Mouse (Mus musculus) MEL (cell line): ENCODE measurements around the gene Pik3c2b. TPM values are rescaled to one million over a fixed set of nuclear protein-coding genes. Genes with fewer than 3 reads are reported as not detected.

Source experiments
- DNase-seq: peaks from one replicate; pipeline ENCODE4 v3.0.0; 2011; ENCODE audit warnings: low read depth, low spot score
- H3K27ac ChIP-seq: 2 replicates; pipeline ENCODE4 v1.5.1; 2012; ENCODE audit warnings: low read depth, mild to moderate bottlenecking, control low read depth, low read length, moderate library complexity; ENCODE audit not compliant: control insufficient read depth
- H3K27me3 ChIP-seq, 2 experiments: fragments of 150-350 bp in 1 of 2; sonication (generic) in 1 of 2; 2 replicates each; pipeline ENCODE4 v1.6.1; 2012; ENCODE audit warnings: low read length in 2 of 2, mild to moderate bottlenecking in 2 of 2, improper control_type of control experiment in 1 of 2, moderate library complexity in 1 of 2; ENCODE audit not compliant: insufficient read depth in 2 of 2, control insufficient read depth in 1 of 2
- H3K36me3 ChIP-seq, 2 experiments: 2 replicates each; pipeline ENCODE4 v1.6.1; 2012 to 2014; ENCODE audit warnings: low read length in 2 of 2, improper control_type of control experiment in 1 of 2, inconsistent platforms in 1 of 2, mild to moderate bottlenecking in 1 of 2; ENCODE audit not compliant: insufficient read depth in 2 of 2, control insufficient read depth in 1 of 2
- H3K4me1 ChIP-seq, 2 experiments: fragments of 150-350 bp in 1 of 2; sonication (generic) in 1 of 2; 2 replicates each; pipeline ENCODE4 v1.6.1; 2012; ENCODE audit warnings: low read length in 2 of 2, improper control_type of control experiment in 1 of 2, mild to moderate bottlenecking in 1 of 2; ENCODE audit not compliant: insufficient read depth in 2 of 2, control insufficient read depth in 1 of 2
- H3K4me3 ChIP-seq, 2 experiments: fragments of 150-350 bp in 1 of 2; sonication (generic) in 1 of 2; 2 replicates each; pipeline ENCODE4 v1.5.1; 2012; ENCODE audit warnings: low read depth in 2 of 2, low read length in 2 of 2, mild to moderate bottlenecking in 2 of 2, moderate library complexity in 2 of 2, control low read depth in 1 of 2, improper control_type of control experiment in 1 of 2; ENCODE audit not compliant: control insufficient read depth in 1 of 2, insufficient read depth in 1 of 2
- H3K79me2 ChIP-seq: 2 replicates; pipeline ENCODE4 v1.6.1; 2012; ENCODE audit warnings: mild to moderate bottlenecking, low read length, moderate library complexity; ENCODE audit not compliant: control insufficient read depth, poor library complexity, insufficient read depth
- H3K9ac ChIP-seq: 2 replicates; pipeline ENCODE4 v1.6.1; 2012; ENCODE audit warnings: low read depth, mild to moderate bottlenecking, control low read depth, low read length, moderate library complexity; ENCODE audit not compliant: control insufficient read depth, poor library complexity, severe bottlenecking
- H3K9me3 ChIP-seq: fragments of 150-350 bp; sonication (generic); replicated peaks from 2 replicates; pipeline ENCODE4 v1.6.1; 2012; ENCODE audit warnings: mild to moderate bottlenecking, low read length, improper control_type of control experiment, moderate library complexity; ENCODE audit not compliant: insufficient read depth
- BHLHE40 ChIP-seq: IDR thresholded peaks from 2 replicates; pipeline ENCODE4 v1.6.1; 2012; ENCODE audit warnings: low read depth, mild to moderate bottlenecking, inconsistent platforms, low read length, improper control_type of control experiment, borderline replicate concordance
- CHD1 ChIP-seq: IDR thresholded peaks from 2 replicates; pipeline ENCODE4 v1.6.1; 2012; ENCODE audit warnings: low read depth, mild to moderate bottlenecking, inconsistent platforms, low read length, improper control_type of control experiment
- CTCF ChIP-seq, 3 experiments: IDR thresholded peaks in 2 of 3; conservative IDR thresholded peaks in 1 of 3; 2 replicates each; pipeline ENCODE4 v1.5.1; 2011 to 2012; ENCODE audit warnings: low read length in 3 of 3, low read depth in 2 of 3, mild to moderate bottlenecking in 2 of 3, improper control_type of control experiment in 1 of 3, inconsistent platforms in 1 of 3, mixed read lengths in 1 of 3, moderate library complexity in 1 of 3; ENCODE audit not compliant: control insufficient read depth in 1 of 3, insufficient read depth in 1 of 3, poor library complexity in 1 of 3, severe bottlenecking in 1 of 3
- EP300 ChIP-seq, 2 experiments: IDR thresholded peaks; 2 replicates each; pipeline ENCODE4 v1.6.1; 2011; ENCODE audit warnings: improper control_type of control experiment in 2 of 2, low read length in 2 of 2, low read depth in 1 of 2, mild to moderate bottlenecking in 1 of 2
- GABPA ChIP-seq: IDR thresholded peaks from 2 replicates; pipeline ENCODE4 v1.6.1; 2012; ENCODE audit warnings: low read depth, mild to moderate bottlenecking, inconsistent platforms, low read length, improper control_type of control experiment, moderate library complexity
- GATA1 ChIP-seq: IDR thresholded peaks from 2 replicates; pipeline ENCODE4 v1.6.1; 2011; ENCODE audit warnings: low read depth, low read length, improper control_type of control experiment
- JUND ChIP-seq: IDR thresholded peaks from 2 replicates; pipeline ENCODE4 v1.6.1; 2011; ENCODE audit warnings: low read depth, mild to moderate bottlenecking, improper control_type of control experiment, low read length
- MAFK ChIP-seq: IDR thresholded peaks from 2 replicates; pipeline ENCODE4 v1.6.1; 2011; ENCODE audit warnings: low read depth, mild to moderate bottlenecking, low read length, improper control_type of control experiment, borderline replicate concordance
- MAX ChIP-seq: IDR thresholded peaks from 2 replicates; pipeline ENCODE4 v1.6.1; 2011; ENCODE audit warnings: low read length, improper control_type of control experiment
- MEF2A ChIP-seq: IDR thresholded peaks from 2 replicates; pipeline ENCODE4 v1.6.1; 2014; ENCODE audit warnings: low read depth, mild to moderate bottlenecking, inconsistent platforms, low read length, improper control_type of control experiment; ENCODE audit not compliant: poor library complexity, insufficient replicate concordance, severe bottlenecking; ENCODE audit errors: extremely low read depth
- MXI1 ChIP-seq: IDR thresholded peaks from 2 replicates; pipeline ENCODE4 v1.6.1; 2011; ENCODE audit warnings: mild to moderate bottlenecking, low read depth, low read length, improper control_type of control experiment
- MYB ChIP-seq: IDR thresholded peaks from 2 replicates; pipeline ENCODE4 v1.6.1; 2011; ENCODE audit warnings: mild to moderate bottlenecking, low read depth, low read length, improper control_type of control experiment
- POLR2A ChIP-seq, 2 experiments: IDR thresholded peaks; 2 replicates each; pipeline ENCODE4 v1.6.1; 2011 to 2012; ENCODE audit warnings: low read length in 2 of 2, mild to moderate bottlenecking in 2 of 2, control low read depth in 1 of 2, improper control_type of control experiment in 1 of 2, low read depth in 1 of 2, moderate library complexity in 1 of 2; ENCODE audit not compliant: control insufficient read depth in 1 of 2, insufficient read depth in 1 of 2, poor library complexity in 1 of 2
- POLR2AphosphoS5 ChIP-seq: IDR thresholded peaks from 2 replicates; pipeline ENCODE4 v1.6.1; 2012; ENCODE audit warnings: low read depth, borderline replicate concordance, mild to moderate bottlenecking, inconsistent platforms, low read length, moderate library complexity, mixed read lengths
- RCOR1 ChIP-seq: IDR thresholded peaks from 2 replicates; pipeline ENCODE4 v1.6.1; 2012; ENCODE audit warnings: low read depth, mild to moderate bottlenecking, inconsistent platforms, low read length, improper control_type of control experiment
- SIN3A ChIP-seq: IDR thresholded peaks from 2 replicates; pipeline ENCODE4 v1.6.1; 2012; ENCODE audit warnings: low read length, improper control_type of control experiment, inconsistent platforms
- SMC3 ChIP-seq: IDR thresholded peaks from 2 replicates; pipeline ENCODE4 v1.6.1; 2011; ENCODE audit warnings: low read depth, low read length, improper control_type of control experiment
- TCF12 ChIP-seq: IDR thresholded peaks from 2 replicates; pipeline ENCODE4 v1.6.1; 2014; ENCODE audit warnings: low read depth, mild to moderate bottlenecking, inconsistent platforms, low read length, improper control_type of control experiment, moderate library complexity
- UBTF ChIP-seq: IDR thresholded peaks from 2 replicates; pipeline ENCODE4 v1.6.1; 2012; ENCODE audit warnings: low read depth, mild to moderate bottlenecking, inconsistent platforms, low read length, improper control_type of control experiment, moderate library complexity, borderline replicate concordance; ENCODE audit not compliant: insufficient read depth
- USF1 ChIP-seq: IDR thresholded peaks from 2 replicates; pipeline ENCODE4 v1.6.1; 2014; ENCODE audit warnings: low read depth, mild to moderate bottlenecking, inconsistent platforms, low read length, improper control_type of control experiment, moderate library complexity
- ZKSCAN1 ChIP-seq: IDR thresholded peaks from 2 replicates; pipeline ENCODE4 v1.6.1; 2012; ENCODE audit warnings: low read depth, mild to moderate bottlenecking, inconsistent platforms, low read length, improper control_type of control experiment, moderate library complexity
- polyA plus RNA-seq, 2 experiments: library from polyadenylated mRNA; stranded (reverse) in 1 of 2; unstranded in 1 of 2; fragments of >175 nt in 1 of 2; fragments of >200 nt in 1 of 2; gene quantifications; 2 replicates each; pipeline versions ENCODE4 v1.2.1 to v1.2.4; 2012; ENCODE audit warnings: low replicate concordance in 2 of 2, low read depth in 1 of 2; ENCODE audit not compliant: insufficient read length in 2 of 2, insufficient read depth in 1 of 2, missing spikeins in 1 of 2
- total RNA-seq: library from RNA; depleted of rRNA; stranded (reverse); fragments of 300-350 nt; gene quantifications from 2 replicates; pipeline ENCODE4 v1.2.3, GENCODE M21; 2012

Gene Pik3c2b
- total and polyA plus RNA-seq, 3 experiments: 2.9 to 3.2 TPM; not detected in 1

GRCm38 (mm10) chr1:133029744-133030143 is 15.7 kb upstream of the Pik3c2b start (continued):
- TF ChIP-seq ZKSCAN1: no peak

- Histone ChIP-seq H3K27ac (peak within 1 kb of the TSS; percentile 64), H3K4me3 (no peak within 1 kb of the TSS), H3K27me3 (no peaks in the 10 kb centered on the region), H3K36me3 (peaks cover 0 to 16% of the 10 kb centered on the region in 2 experiments; a peak in 2 of 4 replicates), H3K9me3 (no peaks in the 10 kb centered on the region), H3K79me2 (no peaks in the 10 kb centered on the region), H3K4me1 (peaks cover 5 to 29% of the 10 kb centered on the region in 2 experiments), H3K9ac (no peak within 1 kb of the TSS)
- DNase-seq: no peak
- TF ChIP-seq CTCF (IDR thresholded peaks at IDR 0.05 in 2 of 3, conservative IDR thresholded peaks at IDR 0.05 in 1 of 3; ENCODE audit: control insufficient read depth in 1 of 3, insufficient read depth in 1 of 3, low read depth in 2 of 3, low read length in 3 of 3, poor library complexity in 1 of 3, severe bottlenecking in 1 of 3): no peak
- TF ChIP-seq RCOR1: no peak
- TF ChIP-seq BHLHE40: no peak
- TF ChIP-seq ZKSCAN1: no peak
- TF ChIP-seq MEF2A: no peak
- TF ChIP-seq SMC3: no peak
- no peak for TF ChIP-seq UBTF
- TF ChIP-seq MAX: no peak
- TF ChIP-seq TCF12: no peak
- TF ChIP-seq JUND: no peak
- TF ChIP-seq MAFK: no peak
- TF ChIP-seq MXI1: no peak
Observed at GRCm38 (mm10) chr1:133030461-133030860, 15.0 kb upstream of the Pik3c2b start, which contains the start of gene Mdm4. Gene Mdm4 (minus strand): TSS chr1:133030561.

DNA sequence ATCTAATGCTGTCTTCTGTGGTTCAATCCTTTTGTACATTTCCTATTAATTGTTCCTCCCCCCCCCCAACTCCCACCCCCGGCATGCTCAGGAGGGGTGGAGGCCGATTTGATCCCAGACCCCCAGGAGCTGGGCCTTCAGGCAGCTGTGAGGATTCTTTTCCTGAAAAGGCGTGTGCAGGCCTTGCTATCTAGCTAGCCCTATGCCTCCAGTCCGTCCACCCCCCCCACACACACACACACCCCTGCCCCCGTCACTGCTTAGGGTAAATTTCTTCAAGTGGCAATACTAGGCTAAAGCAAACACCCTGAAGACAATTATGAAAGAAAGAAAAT is 12.5 kb upstream of the Pik3c2b start:
- H3K27ac ChIP-seq: peak overlapping the region; percentile 56; the same call in 1 of the 2 replicates
- peaks cover 0 to 21% of the 10 kb centered on the region in 2 experiments; a peak in 2 of 4 replicates for H3K4me1 ChIP-seq
- no peaks in the 10 kb centered on the region for H3K27me3 ChIP-seq
- H3K9me3 ChIP-seq: no peaks in the 10 kb centered on the region
- peaks cover 0 to 10% of the 10 kb centered on the region in 2 experiments; a peak in 2 of 4 replicates for H3K36me3 ChIP-seq
- no peak for DNase-seq
- peak overlapping the region; percentile 62 for H3K9ac ChIP-seq
- H3K79me2 ChIP-seq: no peaks in the 10 kb centered on the region
- TF ChIP-seq GATA1: no peak
- TF ChIP-seq POLR2A (IDR thresholded peaks at IDR 0.05; ENCODE audit: control insufficient read depth in 1 of 2, insufficient read depth in 1 of 2, low read depth in 1 of 2, low read length in 2 of 2, poor library complexity in 1 of 2): no peak
- no peak for TF ChIP-seq MYB
- no peak for TF ChIP-seq USF1
- no peak for TF ChIP-seq EP300 (IDR thresholded peaks at IDR 0.05; ENCODE audit: low read depth in 1 of 2, low read length in 2 of 2)
- no peak for TF ChIP-seq TCF12
- no peak for TF ChIP-seq SIN3A
- TF ChIP-seq GABPA: no peak
- TF ChIP-seq MAFK: no peak
- TF ChIP-seq CHD1: no peak
- TF ChIP-seq POLR2AphosphoS5: no peak
- H3K4me3 ChIP-seq: peak overlapping the region; percentile 59 to 74
